Mouse (Mus musculus) induced T-regulatory cell, adult 2 months (primary cell): Measurements from ENCODE around the gene Adnp.

Source experiments
- DNase-seq: peaks from one replicate; pipeline ENCODE4 v3.0.0-alpha.2; 2012; ENCODE audit warnings: low read depth

Adnp gene

DNA sequence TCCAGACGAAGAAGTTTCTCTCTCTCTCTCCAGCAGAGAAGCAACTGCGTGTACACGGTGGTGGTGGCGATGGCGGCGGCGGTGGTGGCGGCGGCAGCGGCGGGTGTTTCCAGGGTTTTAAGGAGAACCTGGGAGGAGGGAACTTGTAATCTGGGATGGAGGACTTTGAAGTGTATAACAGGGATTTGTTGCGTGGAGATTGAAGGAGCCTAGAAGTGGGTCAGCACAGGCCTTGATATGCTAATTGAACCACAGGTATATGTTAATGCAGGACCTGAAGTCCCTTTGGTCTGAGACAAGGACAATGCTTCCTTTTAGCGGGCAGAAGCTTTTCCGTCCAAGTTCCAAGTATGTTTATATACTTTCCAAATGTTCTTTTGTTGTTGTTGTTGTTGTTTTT, 50.6 kb downstream of the Adnp start:
- DNase-seq = no peak

GRCm38 (mm10) chr2:168155666-168156065, 51.2 kb downstream of the Adnp start:
- DNase-seq = no peak

DNA sequence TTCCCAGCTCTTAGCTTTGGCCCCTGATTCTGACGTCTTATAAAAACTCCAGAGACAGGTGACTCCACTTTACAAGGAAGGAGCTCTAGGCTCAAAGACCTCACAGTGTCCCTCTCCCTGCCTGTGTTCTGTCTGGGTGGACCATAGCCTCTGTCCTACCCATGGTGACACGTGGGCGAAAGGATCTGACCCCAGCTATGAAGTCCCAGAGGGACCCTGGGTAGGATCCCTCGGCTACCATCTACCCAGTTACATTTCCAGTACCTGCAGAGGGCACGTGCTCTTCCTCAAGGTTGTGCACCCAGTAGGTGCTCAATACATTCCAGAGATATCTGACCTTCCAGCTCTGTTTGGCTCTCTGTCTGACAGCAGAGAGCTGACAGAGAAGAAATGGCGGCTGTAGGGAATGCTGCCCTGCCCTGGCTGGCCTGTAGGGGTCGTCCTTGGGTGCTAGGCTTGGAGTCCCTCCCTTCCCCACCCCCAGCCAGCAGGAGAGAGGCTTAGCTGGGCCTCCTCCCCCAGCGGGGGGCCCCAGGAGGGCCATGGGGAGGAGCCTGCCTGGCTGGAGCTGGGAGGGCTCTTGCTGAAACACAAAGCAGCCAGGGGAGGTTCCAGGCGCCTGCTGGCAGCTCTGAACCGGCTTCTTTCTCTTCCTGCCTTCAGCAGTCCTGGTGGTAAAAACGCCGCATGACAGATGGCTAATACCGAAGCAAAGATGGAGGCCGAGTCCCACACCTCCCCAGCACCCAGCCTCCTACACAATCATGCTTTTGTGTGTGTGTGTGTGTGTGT, 52.6 kb downstream of the Adnp start:
- peak; percentile 86 for DNase-seq

DNA sequence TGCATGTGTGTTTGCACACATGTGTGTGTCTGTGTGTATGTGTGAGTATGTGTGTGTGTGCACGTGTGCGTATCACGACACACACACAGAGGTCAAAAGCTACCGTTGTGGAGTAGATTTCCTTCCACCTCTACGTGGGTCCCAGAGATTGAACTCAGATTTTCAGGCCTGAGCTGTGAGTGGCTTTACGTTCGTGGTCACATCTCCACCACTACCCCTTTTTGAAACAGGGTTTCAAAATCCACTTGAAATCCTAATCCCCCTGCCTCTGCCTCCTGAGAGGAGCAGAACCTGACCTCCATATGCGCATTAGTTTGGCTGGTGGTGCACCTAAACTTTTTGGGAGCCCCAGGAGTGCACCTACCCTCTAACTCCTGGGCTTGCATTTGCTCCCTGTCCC, 57.7 kb downstream of the Adnp start:
- DNase-seq = no peak

DNA sequence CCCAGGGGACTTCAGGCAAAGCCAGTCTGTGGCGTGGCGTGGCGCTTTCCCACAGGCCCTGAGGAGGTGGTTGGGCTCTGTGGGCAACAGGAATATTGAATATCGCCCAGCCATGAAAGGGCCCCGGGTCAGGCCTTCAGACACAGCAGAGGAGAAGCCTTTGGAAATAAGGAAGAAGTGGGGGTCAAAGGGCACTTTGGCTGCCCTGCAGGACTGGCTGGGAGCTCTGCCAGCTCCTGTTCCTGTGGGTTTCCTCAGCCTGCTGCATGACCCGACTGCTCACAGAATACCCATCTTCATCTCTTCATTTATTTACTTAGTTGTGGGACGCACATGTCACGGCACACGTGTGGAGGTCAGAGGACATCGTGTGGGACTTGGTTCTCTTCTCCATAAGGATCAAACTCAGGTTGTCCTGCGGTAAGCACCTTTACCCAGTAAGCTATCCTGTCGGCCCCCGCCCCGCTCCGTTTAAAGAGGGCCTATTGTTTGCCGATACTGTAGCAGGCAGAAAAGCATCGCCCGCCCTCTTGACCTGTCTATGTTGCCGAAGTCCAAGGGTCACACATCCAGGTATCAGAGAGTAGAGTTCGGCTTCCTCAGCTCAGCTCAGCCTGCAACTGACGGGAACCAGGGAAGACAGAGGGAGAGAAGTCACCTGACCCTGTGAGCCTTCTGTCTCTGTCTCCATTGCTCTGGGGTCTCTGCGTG, 59.0 kb downstream of the Adnp start:
- no peak for DNase-seq

DNA sequence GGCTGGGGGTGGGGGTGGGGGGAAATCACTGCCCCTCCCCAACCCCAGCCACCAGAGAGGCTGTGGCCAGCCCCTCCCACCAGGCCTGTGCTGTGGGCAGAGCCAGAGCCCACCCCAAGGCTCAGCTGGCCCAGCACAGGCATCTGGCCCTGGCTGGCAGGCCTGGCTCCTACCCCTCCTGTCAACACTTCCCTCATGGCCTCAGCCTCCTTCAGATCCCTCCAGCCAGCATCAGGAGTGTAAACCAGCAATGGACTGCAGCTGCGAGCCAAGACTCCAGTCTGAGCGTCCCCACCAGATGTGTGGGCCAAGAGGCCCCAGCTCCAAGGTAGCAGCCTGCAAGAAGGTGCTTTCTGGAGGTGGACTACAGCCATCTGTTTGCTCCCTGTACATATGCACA, 61.5 kb downstream of the Adnp start:
- DNase-seq = no peak

GRCm38 (mm10) chr2:168143794-168144193, 63.1 kb downstream of the Adnp start:
- no peak for DNase-seq

DNA sequence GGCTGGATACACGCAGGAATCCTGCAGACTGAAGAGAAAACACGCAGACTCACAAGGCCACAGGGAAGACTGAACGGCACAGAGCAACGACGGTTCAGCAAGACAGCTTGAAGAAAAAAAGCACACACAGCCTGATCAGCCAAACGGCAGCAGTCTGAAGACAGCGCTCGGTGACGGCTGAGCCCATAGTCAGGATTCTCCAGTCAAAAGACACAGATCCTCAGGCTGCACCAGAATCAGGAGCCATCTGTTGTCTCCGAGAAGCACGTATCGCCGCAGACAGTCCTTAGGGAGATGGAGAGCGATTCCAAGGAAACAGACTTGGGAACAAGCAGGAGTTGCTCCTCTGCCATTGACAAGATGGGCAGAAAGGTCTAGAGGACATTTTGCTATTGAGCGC, 69.8 kb downstream of the Adnp start:
- no peak for DNase-seq
